Mouse (Mus musculus) lung, postnatal 4 days (tissue): ENCODE measurements around the gene Rtca.

Experiments used
- DNase-seq, 2 experiments: peaks; one replicate each; pipeline ENCODE4 v3.0.0; 2021

The Rtca gene

GRCm38 (mm10) chr3:116507772-116508351 lies at the start of gene Rtca:
Gene Rtca, minus strand, starts transcription at chr3:116508208.
- DNase-seq = peak; percentile 97

- DNase-seq = no peak
Measured at GRCm38 (mm10) chr3:116551362-116551761, 43.4 kb upstream of the Rtca start.

GRCm38 (mm10) chr3:116547430-116547829 lies 39.4 kb upstream of the Rtca start:
- no peak for DNase-seq

GRCm38 (mm10) chr3:116542532-116542931 lies 34.5 kb upstream of the Rtca start:
- no peak for DNase-seq

- no peak for DNase-seq
Measured at GRCm38 (mm10) chr3:116542070-116542469, 34.1 kb upstream of the Rtca start.

- no peak for DNase-seq
Measured at GRCm38 (mm10) chr3:116537200-116537573, 29.2 kb upstream of the Rtca start.

- no peak for DNase-seq
Measured at GRCm38 (mm10) chr3:116536428-116537199, 28.6 kb upstream of the Rtca start.

GRCm38 (mm10) chr3:116530826-116531225 lies 22.8 kb upstream of the Rtca start:
- no peak for DNase-seq

- no peak for DNase-seq
Measured at GRCm38 (mm10) chr3:116529741-116530140, 21.7 kb upstream of the Rtca start.

GRCm38 (mm10) chr3:116520141-116520761 lies 12.2 kb upstream of the Rtca start:
- no peak for DNase-seq

- DNase-seq = peak; percentile 88 to 90
Measured at GRCm38 (mm10) chr3:116512904-116513716, 5.1 kb upstream of the Rtca start, which contains the start of gene Dbt. Gene Dbt, plus strand, starts transcription at chr3:116513070.

GRCm38 (mm10) chr3:116512151-116512903 lies 4.3 kb upstream of the Rtca start:
- peak in 1 of 2 experiments; percentile 36 for DNase-seq

GRCm38 (mm10) chr3:116495671-116496070 lies 12.3 kb downstream of the Rtca start:
- no peak for DNase-seq

GRCm38 (mm10) chr3:116493658-116494057 lies 14.3 kb downstream of the Rtca start:
- no peak for DNase-seq

GRCm38 (mm10) chr3:116491923-116492454 lies 16.0 kb downstream of the Rtca start:
- DNase-seq = no peak

GRCm38 (mm10) chr3:116490920-116491319 lies 17.1 kb downstream of the Rtca start:
- no peak for DNase-seq

GRCm38 (mm10) chr3:116483271-116483670 lies 24.7 kb downstream of the Rtca start:
- DNase-seq = no peak

GRCm38 (mm10) chr3:116482724-116483123 lies 25.3 kb downstream of the Rtca start:
- DNase-seq = no peak

- DNase-seq = no peak
Measured at GRCm38 (mm10) chr3:116480937-116481336, 27.1 kb downstream of the Rtca start.

- no peak for DNase-seq
Measured at GRCm38 (mm10) chr3:116480119-116480518, 27.9 kb downstream of the Rtca start.

GRCm38 (mm10) chr3:116477351-116477750 lies 30.7 kb downstream of the Rtca start:
- DNase-seq = no peak

- no peak for DNase-seq
Measured at GRCm38 (mm10) chr3:116476686-116477298, 31.2 kb downstream of the Rtca start.
